20 mouse cellular contexts compared by ENCODE assay signal in the genomic region with DNA sequence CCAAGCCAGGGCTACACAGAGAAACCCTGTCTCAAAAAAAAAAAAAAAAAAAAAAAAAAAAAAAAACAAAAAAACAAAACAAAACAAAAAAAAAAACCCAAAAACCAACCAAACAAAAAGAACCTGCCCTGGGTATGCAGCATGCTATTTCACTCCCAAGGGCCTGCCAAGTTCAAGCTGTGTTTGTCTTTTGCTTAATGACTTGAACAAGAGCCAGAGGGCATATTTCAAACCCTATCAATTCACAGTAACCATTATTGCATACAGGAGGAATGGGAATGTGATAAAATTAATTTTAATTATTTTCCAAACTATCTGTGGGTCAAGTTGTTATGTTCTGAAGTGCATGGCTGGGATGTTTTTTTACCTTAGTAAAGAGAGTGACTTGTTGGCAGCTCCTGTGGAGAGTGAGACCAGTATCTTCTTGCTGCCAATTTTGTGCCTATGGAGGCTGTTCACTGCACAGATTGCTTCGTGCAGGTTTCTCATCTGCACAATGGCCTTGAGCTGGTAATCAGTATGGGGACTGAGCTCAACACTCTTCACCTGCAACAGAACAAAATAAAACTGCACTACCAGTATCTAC.
DNase-seq lines count a peak whose midpoint lies in the region; ATAC-seq lines count a peak whose summit lies in the region.
"Had no signal": no experiment of that assay in that cellular context is flagged by ENCODE, and none has a peak within 500 bp of the region (broad histone marks: within the 10 kb centered on the region; RNA-seq: fewer than 3 reads in every experiment).

No protein-coding gene starts in this region.

- ATAC-seq in cerebellum, adult (ENCODE audit: insufficient number of reproducible peaks, low FRiP score, low TSS enrichment) = peak; percentile 76; the same call in 1 of the 2 replicates
- ATAC-seq: activated CD4-positive, CD25-positive, alpha-beta regulatory T cell, adult 4 months; CD4-positive, CD25-positive, alpha-beta regulatory T cell, adult 4 months; forebrain, embryonic 16.5 days; hindbrain, postnatal 0 days; Patski had no signal

- DNase-seq in cerebellum, postnatal 4 days (ENCODE audit: low spot score in 2 of 2) = no peak
- peak; percentile 42 for DNase-seq in cerebellum, adult 9-11 months
- no peak for DNase-seq in cerebellum, adult 8-10 months
- peak; percentile 51 for DNase-seq in lung, postnatal 36 days
- no peak for DNase-seq in lung, postnatal 4 days
- peak; percentile 22 to 27 for DNase-seq in cerebellum, postnatal 25 days
- no peak for DNase-seq in thymus, postnatal 4 days
- DNase-seq: adrenal gland, postnatal 25 days; B cell, adult 2 months; gastrocnemius, postnatal 10 days; heart, adult 18-20 months; heart, postnatal 10 days; heart, postnatal 4 days; kidney, adult 11 months had no signal

Comparison
In these comparisons a context has a peak if more than half of its experiments do, and no peak if none do; other contexts are left out.
1. DNase-seq: peak in cerebellum, adult 9-11 months (single experiment), lung, postnatal 36 days (single experiment) and cerebellum, postnatal 25 days (2 of 2); none in cerebellum, postnatal 4 days (0 of 2), cerebellum, adult 8-10 months (single experiment), lung, postnatal 4 days (0 of 2) and thymus, postnatal 4 days (single experiment).